Mouse (Mus musculus) inflammation-experienced regulatory T-cells, adult 16 weeks (primary cell): ENCODE data around the gene Kcnj6. TPM values are rescaled to one million over a fixed set of nuclear protein-coding genes. Genes with fewer than 3 reads are reported as not detected.

Source experiments
- polyA plus RNA-seq: library from polyadenylated mRNA; unstranded; fragments of 100-300 nt; shearing (Covaris generic); gene quantifications from one replicate; pipeline ENCODE4 v1.2.1, GENCODE M21; 2017

The Kcnj6 gene
- polyA plus RNA-seq, result not detected

GRCm38 (mm10) chr16:94997340-94997849 lies at the start of gene Kcnj6:
Kcnj6 (minus strand) TSS chr16:94997701.

